Mouse (Mus musculus): ENCODE data around the gene Frem2.

Frem2 gene

DNA sequence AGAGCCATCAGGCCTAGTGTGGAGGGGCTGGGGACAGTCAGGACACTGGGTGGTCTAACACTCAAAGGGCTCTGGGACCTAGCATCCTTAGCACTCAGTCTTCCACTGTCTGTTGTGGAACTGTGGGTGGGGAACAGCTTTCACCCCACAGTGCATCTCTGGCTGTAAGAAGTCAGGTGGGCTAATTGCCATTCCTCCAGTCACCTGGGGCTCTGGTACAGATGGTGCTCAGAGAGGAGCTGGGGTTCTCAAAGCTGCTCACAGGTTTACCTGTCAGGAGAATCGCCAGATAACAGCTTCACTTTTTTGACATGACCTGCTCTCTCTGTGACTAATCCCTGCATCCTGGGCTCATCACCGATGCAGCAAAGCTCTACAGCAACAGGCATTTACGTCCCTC, 46.0 kb downstream of the Frem2 start:
- no peak for DNase-seq

DNA sequence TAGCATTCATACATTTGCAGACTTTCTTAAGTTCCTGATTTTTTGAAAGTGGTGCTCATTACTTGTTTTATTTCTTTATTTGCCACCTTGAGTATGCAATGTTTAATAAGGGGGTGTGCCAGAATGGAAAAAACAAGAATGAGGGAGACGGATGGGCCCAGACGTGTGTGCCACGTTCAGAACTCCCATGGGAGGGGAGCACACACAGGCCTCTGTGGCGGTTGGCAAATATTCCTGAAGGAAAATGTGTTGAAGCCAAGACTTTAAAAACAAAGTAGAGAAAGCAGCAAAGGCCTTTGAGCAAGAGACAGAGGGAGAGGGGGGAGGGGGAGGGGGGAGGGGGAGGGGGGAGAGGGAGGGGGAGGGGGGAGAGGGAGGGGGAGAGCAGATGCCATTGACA, 47.3 kb downstream of the Frem2 start:
- DNase-seq = no peak

DNA sequence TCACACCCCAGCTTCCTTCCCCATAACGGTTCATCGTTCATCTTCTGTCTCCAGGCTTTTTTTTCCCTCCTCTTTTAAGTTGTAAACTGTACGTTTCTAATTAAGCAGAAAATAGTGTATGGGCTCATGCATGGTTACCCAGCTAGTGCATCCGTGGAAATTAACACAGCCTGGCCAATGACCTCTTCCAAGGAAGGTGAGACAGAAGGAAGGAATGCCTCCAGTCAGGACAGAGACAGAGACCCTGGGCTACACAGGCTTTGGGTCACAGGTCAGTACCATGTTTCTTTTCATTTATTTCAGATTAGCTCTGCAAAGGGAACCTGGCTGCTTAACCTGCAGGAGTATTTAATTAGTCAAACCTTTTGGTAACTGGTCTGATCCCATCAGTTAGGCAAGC, 57.0 kb downstream of the Frem2 start:
- no peak for DNase-seq

DNA sequence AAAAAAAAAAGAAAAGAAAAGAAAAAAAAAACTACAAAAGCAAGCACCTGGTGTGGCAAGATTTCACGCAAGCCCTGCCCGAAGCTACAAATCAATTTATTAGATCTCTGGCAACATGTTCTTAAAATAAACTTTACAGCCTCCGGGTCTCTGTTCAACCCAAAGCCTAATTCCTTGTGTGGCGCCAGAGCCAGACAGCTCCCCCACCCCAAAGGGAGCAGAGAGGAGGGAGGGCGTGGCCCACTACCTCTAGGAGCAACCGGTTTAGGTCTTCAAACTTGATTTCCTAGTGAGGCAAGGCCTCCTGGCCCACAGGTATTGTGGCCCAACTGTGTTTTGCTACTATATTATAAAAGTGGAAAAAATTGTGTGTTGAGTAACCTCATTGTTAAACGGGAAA, 57.8 kb downstream of the Frem2 start:
- no peak for DNase-seq

DNA sequence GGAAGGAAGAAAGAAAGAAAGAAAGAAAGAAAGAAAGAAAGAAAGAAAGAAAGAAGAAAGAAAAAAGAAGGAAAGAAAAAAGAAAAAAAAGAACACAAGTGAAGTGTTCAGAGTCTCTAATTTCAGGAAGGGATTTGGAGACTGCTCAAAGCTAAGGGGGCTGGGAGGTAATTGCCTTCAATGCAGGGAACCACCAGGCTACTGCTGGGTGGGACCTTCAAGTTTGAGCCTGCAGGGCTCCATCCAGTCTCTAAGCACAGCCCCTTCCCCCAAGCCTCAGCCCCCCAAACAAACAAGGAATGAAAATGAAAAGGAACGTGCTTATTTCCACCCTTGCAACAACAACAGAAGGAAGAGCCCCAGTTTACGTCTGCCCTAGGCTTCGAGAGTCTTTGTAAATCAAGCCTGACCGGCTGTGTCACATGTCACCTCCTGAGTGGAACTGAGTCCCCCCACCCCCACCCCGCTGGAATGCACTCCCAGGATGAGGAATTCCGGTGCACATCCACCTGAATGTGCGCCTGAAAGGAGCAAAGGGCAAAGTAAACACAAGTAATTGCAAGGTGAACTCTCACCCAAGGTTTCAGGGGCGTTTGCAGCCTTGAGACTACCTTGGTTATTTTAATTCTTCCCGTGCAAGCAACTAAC, 58.9 kb downstream of the Frem2 start:
- DNase-seq = no peak

DNA sequence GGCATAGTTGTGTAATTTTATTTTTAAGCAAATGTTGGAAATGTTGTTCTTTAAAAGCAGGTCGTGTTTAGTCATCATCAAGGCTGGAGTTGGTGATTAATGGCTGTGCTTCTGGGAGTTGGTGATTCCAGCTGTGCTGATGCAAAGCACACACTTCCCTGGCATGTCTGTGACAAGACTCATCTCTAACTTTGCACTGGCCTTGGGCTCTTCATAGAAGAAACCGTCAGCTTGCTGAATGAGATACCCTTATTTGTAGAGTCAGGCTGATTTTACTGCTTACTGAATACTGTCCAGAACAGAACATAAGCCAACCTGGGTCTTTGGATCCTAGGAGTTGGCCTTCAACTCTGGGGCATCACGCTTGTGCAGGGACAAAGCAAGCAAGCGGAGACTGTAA, 62.7 kb downstream of the Frem2 start:
- no peak for DNase-seq

DNA sequence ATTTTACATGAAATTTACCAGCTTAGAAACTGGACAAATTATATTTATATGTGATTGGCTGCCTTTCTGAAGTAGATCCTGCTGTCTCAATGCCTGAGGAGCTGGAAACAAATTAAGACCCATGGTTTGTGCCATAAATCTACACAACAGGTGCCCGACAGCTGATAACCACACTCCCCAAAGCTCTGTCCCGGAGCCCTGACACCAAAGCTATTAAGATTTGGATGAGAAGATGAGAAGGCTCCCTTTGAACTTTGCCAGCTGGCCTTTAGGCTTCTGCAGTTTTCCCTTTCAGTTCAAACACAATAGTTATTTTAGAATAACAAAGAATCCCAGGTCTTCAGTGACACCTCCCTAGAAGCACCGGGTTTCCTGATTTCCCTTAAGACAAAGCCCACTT, 63.4 kb downstream of the Frem2 start:
- DNase-seq = no peak

DNA sequence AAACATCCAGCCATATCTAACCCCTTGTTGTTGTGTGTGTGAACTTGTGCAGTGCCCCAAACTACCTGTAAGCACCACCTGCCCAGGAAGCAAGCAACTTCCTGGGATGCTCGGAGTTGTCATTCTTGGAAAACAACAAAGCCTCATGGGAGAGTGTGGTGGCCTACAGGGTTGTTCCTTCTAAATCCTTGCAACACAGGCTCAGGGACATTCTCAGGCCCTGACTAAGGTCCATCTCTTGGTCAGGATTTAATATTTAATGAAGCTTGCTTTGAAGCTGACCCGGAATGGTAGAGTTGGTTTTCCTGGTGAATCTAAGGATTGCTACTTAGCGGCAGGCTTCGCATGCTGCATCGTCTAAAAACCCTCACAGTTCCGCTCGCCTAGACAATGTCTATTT, 65.1 kb downstream of the Frem2 start:
- no peak for DNase-seq

DNA sequence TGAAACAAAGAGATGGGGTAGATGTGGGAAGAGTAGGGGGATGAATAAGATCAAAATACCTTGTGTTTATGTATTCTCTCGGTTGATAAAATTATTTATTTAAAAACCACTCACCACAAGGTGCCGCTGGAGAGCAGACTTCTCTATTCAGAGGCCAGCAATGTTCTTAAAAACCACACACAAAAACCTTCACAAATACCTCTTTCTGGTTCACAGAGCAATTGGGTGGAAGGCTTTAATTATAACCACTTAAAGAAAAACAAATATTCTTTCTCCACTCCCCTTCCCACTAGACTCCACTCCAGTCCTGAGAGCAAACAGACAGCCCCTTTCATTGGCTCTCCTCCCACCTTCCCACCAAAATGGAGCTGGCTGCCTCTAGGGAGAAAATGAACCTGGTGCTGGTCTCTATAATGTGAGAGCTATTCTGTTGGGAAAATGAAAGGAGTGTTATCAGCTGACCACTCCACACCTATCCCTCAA, 67.0 kb downstream of the Frem2 start:
- DNase-seq = peak; percentile 75

DNA sequence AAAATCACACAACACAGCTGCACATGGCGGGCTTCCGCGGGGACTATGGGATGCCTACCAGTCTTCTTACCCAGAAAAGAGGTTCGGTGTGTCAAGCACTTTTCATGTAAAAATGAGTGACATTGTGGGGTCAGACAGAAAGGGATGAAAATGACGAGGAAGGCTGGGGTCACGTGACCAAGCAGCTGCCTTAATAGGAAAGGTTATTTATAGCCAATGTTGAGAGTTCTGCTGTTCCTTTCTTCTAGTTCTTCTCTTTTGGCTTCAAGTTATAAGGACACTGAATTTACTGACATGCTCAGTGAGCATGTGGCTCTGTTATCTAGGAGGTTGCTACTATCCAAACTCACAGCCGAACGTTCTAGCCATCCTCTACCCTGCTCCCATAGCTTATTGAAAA, 73.9 kb downstream of the Frem2 start:
- DNase-seq = no peak

DNA sequence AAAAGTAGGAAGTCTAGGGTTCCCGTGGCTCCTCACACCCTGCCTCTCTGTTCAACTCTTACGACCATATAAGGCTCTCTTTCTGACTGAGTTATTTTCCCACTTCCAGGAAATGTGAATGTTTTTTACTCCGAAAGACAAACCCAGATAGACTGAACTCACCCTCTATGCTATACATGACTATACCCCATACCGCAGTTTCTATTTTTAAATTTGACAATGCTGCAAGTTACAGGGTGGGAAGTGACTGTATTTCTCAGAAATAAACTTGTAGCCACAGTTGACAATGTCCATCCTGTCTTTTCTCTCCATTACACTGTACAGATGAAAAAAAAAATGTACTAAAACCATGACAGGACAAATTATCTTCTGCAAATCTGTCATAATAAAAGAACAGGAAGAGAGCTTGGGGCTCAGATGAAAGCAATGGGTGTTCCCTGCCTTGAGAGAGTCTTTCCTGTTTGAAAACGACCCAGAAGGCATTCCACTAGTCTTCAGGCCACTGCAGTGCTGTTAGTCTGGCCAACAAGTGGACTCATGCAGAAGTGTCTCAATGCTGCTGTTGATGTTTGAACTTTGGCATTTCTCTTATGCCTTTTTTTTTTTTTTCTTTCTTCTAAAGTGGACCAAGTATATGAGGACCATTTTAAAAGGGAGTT, 76.4 kb downstream of the Frem2 start:
- no peak for DNase-seq

DNA sequence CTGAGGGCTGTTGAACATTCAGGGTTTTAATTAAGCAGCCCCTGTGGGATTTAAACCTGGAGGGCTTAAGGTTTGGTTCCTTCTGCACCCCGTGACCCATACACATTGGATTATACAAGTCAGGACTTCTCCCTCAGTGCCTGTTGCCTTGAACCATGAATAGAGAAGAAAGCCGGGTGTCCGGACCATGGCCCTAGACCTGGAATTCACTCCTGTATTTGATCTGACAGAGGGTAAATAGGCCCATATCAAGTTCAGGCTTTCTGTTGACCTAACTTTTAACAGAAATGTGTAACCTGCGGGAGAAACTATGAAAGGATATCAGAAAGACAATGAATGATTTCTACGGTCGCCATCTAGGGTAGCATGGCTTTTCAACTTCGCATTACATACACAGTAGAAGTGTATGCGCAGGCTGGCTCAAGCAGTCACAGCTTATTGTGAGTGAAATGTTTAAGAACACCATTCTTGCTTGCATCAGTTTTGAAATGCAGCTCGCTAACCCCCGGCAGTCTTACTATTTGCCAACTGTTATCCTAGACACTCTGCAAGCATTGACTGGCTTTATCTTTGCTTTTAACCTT, 77.9 kb downstream of the Frem2 start:
- no peak for DNase-seq

DNA sequence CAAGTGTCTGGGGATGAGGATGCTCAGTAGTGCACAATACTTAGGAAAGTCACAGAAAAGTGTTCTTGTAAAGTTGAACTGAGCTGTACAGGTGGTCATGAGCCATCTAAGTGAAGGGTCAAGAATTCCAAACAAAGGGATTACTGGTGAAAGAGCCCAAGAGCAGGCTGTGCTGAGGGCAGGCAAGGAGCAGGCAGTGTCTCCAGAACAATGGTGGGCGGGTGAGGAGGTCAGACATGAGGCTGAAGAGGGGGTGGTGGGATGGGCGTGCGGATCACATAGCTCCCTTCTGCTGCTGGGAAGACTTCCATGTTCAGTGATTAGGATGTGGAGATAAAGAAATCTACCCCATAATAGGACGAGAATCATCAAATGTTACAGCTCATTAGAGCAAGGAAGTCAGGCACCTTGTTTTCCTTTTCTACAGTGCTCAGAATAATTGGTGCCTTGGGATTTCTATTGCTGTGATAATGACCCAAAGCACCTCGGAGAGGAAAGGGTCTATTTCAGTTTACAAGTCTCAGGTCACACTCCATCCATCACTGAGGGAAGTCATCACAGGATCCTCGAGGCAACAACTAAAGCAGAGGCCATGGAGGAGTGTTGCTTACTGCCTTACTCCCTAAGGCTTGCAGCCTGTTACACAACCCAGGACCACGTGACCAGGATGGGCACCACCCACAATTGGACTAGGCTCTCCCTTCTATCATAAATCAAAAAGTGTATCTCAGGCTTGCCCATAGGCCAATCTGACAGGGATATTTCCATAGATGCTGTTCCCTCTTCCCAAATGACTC, 80.6 kb downstream of the Frem2 start:
- DNase-seq = no peak

DNA sequence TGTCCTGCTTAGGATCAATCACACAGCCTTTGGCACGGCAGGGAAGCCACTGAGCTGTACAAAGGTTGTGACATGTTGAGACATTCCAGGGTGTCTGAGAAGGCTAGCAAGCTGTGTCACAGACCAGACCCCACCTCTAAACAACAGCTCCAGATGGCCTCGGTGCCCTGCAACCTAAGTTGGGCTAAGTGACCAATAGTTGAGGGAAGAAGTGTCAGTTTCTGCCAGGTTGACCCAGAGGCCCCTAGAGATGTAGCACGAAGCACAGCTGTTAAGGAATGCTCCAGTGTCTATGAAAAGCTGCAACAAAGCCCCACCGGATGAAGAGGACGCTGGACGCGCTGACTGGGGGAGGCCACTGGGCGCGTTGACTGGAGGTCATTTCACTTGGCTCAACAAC, 83.0 kb downstream of the Frem2 start:
- no peak for DNase-seq

DNA sequence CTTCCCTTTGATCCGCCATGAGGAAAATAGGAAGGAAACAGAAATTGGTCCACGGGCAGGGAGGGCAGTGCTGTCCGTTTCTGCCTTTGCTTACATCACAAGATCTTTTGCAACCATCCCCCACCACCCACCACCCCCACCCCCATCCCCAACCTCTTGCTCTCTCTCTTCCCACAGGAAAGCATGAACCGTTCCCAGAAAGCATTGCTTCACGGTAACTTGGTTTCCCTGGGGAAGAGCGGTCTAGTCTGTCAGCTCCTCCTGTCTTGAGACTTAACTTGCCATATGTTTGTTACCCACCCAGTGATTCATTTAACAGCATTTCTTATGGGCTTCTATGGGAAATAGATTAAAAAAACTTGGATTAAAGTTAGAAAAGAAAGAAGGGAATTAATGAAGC, 85.5 kb downstream of the Frem2 start:
- no peak for DNase-seq

DNA sequence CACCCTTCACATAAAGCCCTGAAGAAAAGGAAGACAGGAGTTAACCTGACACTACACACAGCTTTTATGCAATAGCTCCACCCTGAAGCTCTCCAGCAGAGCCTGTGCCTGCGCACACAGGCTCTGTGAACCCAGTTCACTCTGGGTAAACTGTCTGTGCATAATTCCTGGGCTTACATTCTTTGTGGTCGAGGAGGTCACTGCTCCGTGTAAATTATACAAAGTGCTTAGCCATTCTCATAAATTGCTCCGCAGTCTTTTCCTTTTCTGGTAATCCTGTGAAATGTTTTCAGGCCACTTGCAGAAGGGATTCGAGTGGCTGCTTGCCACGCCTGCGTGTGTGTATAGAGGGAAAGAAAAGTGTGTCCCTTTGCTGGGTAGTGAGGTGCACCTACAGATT, 92.6 kb downstream of the Frem2 start:
- no peak for DNase-seq

DNA sequence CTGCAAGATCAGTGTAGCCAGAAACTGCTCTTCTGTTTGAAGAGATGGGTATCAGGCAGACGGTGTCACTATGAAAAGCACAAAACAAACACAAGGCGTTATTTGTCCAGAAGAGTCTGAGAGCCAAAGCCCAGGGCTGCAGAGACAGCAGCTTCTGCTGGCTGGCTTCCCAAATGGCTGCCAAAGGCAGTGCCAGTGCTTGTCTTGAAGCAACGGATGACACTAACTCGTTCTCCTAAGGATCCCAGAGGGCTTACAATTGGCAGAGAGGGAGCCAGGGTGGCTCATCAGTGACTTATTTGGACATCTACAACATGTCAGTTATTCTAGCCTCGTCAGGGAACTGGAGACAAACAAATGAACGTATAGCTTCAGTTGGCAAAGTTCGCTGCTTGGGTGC, 93.4 kb downstream of the Frem2 start:
- peak; percentile 33 for DNase-seq

DNA sequence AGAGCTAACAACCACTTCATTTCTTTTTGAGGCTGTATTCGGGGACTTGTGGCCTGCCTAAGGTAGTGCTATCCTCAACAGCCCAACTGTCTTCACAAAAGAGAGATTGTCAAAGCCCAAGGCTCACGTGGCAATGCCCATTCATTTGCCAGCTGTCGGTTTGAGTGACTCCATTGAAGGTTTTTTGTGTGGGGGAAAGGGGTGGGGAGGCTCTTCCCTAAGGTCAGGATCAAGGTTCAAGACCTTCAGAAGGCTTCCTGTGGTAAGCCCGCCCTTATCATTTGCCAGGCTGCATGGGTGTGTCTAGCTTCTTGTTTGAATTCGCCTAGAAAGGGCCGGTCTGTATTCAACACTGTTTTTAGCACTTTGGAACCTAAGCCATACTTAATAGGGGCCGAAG, 95.3 kb downstream of the Frem2 start:
- no peak for DNase-seq

DNA sequence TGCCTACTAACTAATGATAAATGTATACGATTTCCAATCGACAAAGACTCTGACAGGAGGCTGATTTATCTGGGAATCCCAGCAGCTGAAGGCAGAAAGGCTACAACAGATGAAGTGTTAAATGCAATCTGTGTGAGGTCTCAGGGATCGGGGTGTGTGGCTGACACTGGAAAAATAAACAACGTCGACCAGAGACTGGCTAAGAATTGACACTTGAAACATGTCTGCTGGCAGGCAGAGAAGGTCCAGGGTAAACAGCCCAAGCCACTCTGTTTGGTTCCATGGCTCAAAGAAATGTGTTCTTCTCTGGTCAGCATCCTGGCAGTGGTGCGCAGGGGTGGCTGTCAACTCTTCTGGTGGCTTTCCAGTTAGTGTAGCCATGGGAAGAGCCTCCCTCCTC, 98.1 kb downstream of the Frem2 start:
- no peak for DNase-seq

DNA sequence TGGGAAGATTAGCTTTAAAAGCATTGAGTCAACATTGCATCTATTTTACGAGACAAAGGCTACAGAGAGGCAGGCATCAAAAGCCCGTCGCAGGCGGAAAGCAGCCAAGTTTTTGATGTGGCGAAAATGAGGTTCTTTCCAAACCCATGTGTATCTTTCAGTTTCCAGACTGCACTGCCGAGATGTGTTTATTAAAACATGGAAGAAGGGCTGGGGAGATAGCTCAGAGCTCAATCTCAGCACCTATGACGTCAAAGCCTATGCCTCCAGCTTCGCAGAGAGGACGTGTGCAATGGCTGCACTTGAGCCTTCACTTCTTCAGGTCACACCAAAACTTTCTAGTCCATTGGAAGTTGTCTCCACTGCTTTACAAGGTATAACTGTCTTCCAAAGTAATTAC, 98.9 kb downstream of the Frem2 start:
- no peak for DNase-seq

DNA sequence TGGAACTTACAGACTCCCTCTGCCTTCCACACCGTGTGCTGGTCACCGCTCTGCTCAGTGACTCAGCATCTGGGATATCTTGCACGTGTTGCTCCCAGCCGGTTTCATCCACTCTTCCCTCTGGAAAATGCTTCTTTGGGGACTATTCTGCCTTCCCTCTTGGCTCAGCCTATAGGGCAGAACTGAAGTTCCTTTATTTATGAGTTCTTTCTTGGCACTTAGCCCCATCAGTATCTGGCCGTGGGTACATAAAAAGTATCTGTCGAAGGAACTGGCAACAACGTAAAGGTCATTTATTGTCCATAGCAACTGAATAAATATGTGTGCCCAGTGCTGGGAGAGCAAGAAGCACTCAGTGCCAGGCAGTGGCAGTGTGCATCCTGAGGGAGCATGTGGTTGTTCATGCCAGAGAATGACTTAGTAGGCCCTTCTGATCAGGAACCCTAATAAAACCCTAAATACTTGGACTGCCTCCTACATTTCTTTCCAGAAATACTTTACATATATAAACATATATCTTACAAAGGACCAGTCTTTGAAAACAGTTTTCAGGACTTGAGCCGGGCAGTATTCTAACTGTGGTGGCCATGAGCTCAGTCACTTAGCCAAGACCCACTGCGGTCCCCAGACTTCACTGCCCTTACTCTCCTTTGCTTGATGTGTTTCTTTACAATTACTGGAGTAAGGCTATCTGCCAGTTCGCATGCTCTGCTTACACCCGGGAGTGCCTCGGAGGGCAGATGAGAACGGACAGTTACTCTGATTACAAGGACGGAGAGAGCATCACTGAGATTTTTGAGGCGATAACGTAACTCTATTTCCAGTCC, 99.6 kb downstream of the Frem2 start:
- no peak for DNase-seq

DNA sequence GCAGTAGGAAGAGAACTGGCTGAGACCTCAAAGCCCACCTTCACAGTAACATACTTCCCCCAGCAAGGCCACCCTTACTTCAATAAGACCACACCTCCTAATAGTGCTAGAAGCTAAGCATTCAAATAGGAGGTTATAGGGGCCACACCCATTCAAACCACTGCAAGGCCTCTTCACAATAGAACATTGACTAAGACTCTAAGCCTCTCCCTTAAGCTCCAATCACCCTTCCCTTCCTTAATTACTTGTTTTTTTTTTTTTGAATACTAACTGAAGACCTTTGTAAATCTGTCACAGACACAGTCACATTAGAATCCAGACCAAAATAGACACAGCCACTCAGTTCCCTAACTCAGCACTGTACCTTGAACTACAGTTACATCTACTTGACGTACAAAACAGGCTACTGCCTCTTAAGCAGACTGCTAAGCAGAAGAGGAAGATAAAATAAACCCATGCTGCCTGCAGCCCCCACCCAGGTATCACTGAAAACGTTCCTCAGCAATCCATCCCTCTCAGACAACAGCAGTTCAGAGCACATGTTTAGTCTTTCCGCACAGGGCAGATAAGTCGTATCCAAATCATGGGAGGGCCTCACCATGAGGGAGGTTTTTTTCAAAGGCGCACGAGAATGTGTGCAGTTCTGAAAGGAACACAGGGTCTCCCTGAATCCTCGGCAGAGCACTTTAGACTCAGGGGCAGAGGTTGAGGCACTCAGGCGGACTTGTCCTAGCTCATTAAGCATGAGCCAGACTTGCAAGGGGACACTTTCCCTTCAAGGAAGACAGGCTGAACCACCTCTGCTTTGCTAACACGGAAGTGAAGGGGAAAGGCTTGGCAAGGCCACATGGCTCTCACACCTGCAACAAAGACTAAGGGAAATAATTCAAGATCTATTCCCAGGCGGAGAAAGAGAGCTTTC, 101.9 kb downstream of the Frem2 start:
- no peak for DNase-seq
